Mouse (Mus musculus) G1E (cell line): ENCODE data around the gene Gm13199. TPM values are rescaled to one million over a fixed set of nuclear protein-coding genes. Genes with fewer than 3 reads are reported as not detected.

ENCODE experiments used
- ATAC-seq: 2 replicates; pipeline ENCODE4 v1.8.0; 2016; ENCODE audit warnings: mild to moderate bottlenecking; ENCODE audit not compliant: insufficient number of reproducible peaks, poor library complexity, low FRiP score, severe bottlenecking; ENCODE audit errors: extremely low read depth
- DNase-seq: peaks from one replicate; pipeline ENCODE4 v3.0.0; 2012; ENCODE audit warnings: low spot score
- H3K27me3 ChIP-seq: 2 replicates; pipeline ENCODE4 v1.6.1; 2012; ENCODE audit warnings: mild to moderate bottlenecking, low read length, inconsistent platforms; ENCODE audit not compliant: insufficient read depth
- H3K36me3 ChIP-seq: replicated peaks from 2 replicates; pipeline ENCODE3; 2012; ENCODE audit warnings: mild to moderate bottlenecking, inconsistent platforms
- H3K4me1 ChIP-seq: 2 replicates; pipeline ENCODE4 v1.6.1; 2012; ENCODE audit warnings: low read depth, low read length, inconsistent platforms, mixed read lengths; ENCODE audit not compliant: insufficient read depth
- H3K4me3 ChIP-seq: 2 replicates; pipeline ENCODE4 v1.5.1; 2012; ENCODE audit warnings: low read depth, mild to moderate bottlenecking, inconsistent platforms, low read length, moderate library complexity, mixed read lengths
- H3K9me3 ChIP-seq: replicated peaks from 2 replicates; pipeline ENCODE4 v1.6.1; 2012; ENCODE audit warnings: inconsistent platforms
- CTCF ChIP-seq: IDR thresholded peaks from 2 replicates; pipeline ENCODE4 v1.5.1; 2012; ENCODE audit warnings: low read depth, low read length, inconsistent platforms, mixed read lengths
- GATA1 ChIP-seq: IDR thresholded peaks from 2 replicates; pipeline ENCODE4 v1.6.1; 2012; ENCODE audit warnings: borderline replicate concordance, low read length, inconsistent platforms, mixed read lengths
- GATA2 ChIP-seq: IDR thresholded peaks from 2 replicates; pipeline ENCODE4 v1.6.1; 2012; ENCODE audit warnings: low read depth, low read length, inconsistent platforms, borderline replicate concordance
- POLR2AphosphoS5 ChIP-seq: IDR thresholded peaks from 2 replicates; pipeline ENCODE4 v1.6.1; 2012; ENCODE audit warnings: low read depth, low read length, inconsistent platforms; ENCODE audit not compliant: insufficient replicate concordance
- TAL1 ChIP-seq: conservative IDR thresholded peaks from 2 replicates; pipeline ENCODE4 v1.6.1; 2012; ENCODE audit warnings: low read depth, low read length, inconsistent platforms, mixed read lengths
- polyA plus RNA-seq: library from polyadenylated mRNA; stranded (reverse); fragments of >175 nt; gene quantifications from 2 replicates; pipeline ENCODE4 v1.2.3, GENCODE M21; 2012
- total RNA-seq, 2 experiments: library from RNA; stranded (forward) in 1 of 2; stranded (reverse) in 1 of 2; fragments of 200-1000 nt in 1 of 2; fragments of >200 nt in 1 of 2; fragmentation: Nextera tagmentation in 1 of 2; gene quantifications; 2 replicates each; pipeline ENCODE4 v1.2.3; 2014 to 2017

Gene Gm13199
- total and polyA plus RNA-seq, 3 experiments: 0.82 TPM; not detected in 2

GRCm38 (mm10) chr2:5824685-5825084 is 38.0 kb downstream of the Gm13199 start:
- DNase-seq (no peak), ATAC-seq (peak; percentile 22)
- H3K36me3 ChIP-seq: peaks cover 90% of the 10 kb centered on the region
- no peaks in the 10 kb centered on the region for H3K27me3 ChIP-seq
- H3K4me1 ChIP-seq: 0 out of 2 replicates have a peak, but pooled peaks cover 5% of the 10 kb centered on the region
- no peaks in the 10 kb centered on the region for H3K9me3 ChIP-seq
- no peak overlapping the region for H3K4me3 ChIP-seq
- TF ChIP-seq TAL1 (no peak), GATA1 (no peak), GATA2 (no peak)

GRCm38 (mm10) chr2:5824213-5824612 is 38.5 kb downstream of the Gm13199 start:
- Histone ChIP-seq H3K9me3 (no peaks in the 10 kb centered on the region), H3K27me3 (no peaks in the 10 kb centered on the region), H3K4me1 (0 out of 2 replicates have a peak, but pooled peaks cover 5% of the 10 kb centered on the region), H3K36me3 (peaks cover 90% of the 10 kb centered on the region), H3K4me3 (no peak overlapping the region)
- DNase-seq (no peak), ATAC-seq (no peak)
- no peak for TF ChIP-seq GATA1

GRCm38 (mm10) chr2:5822449-5822848 is 40.3 kb downstream of the Gm13199 start:
- TF ChIP-seq TAL1 (no peak), GATA2 (no peak), CTCF (no peak), POLR2AphosphoS5 (no peak), GATA1 (no peak)
- Histone ChIP-seq H3K9me3 (no peaks in the 10 kb centered on the region), H3K4me3 (no peak overlapping the region), H3K4me1 (0 out of 2 replicates have a peak, but pooled peaks cover 5% of the 10 kb centered on the region), H3K27me3 (no peaks in the 10 kb centered on the region), H3K36me3 (peaks cover 94% of the 10 kb centered on the region)
- DNase-seq (no peak), ATAC-seq (no peak)

- no peaks in the 10 kb centered on the region for H3K27me3 ChIP-seq
- H3K36me3 ChIP-seq: peaks cover 93% of the 10 kb centered on the region
- no peak overlapping the region for H3K4me3 ChIP-seq
- DNase-seq (no peak), ATAC-seq (no peak)
- H3K4me1 ChIP-seq: 0 out of 2 replicates have a peak, but pooled peaks cover 5% of the 10 kb centered on the region
- TF ChIP-seq CTCF (no peak), GATA2 (no peak), POLR2AphosphoS5 (no peak), TAL1 (no peak), GATA1 (no peak)
- H3K9me3 ChIP-seq: no peaks in the 10 kb centered on the region
These were observed 41.5 kb downstream of the Gm13199 start for GRCm38 (mm10) chr2:5821264-5821663.

Other genes starting within 250 kb of the Gm13199 start
- gene Camk1d, start 148.4 kb downstream of the Gm13199 start, total RNA-seq (2014; fragmentation: Nextera tagmentation): 6.8 TPM in 2 replicates
- 10.8 and 15.5 TPM in 2 replicates for gene Camk1d, start 148.4 kb downstream of the Gm13199 start, total RNA-seq (2017)
- 2.6 and 2.8 TPM in 2 replicates for gene Camk1d, start 148.4 kb downstream of the Gm13199 start, polyA plus RNA-seq
- 72.1 and 118 TPM in 2 replicates for gene Nudt5, start 17.9 kb downstream of the Gm13199 start, total RNA-seq (2014; fragmentation: Nextera tagmentation)
- 91.0 and 104 TPM in 2 replicates for gene Nudt5, start 17.9 kb downstream of the Gm13199 start, total RNA-seq (2017)
- 7.9 and 20.7 TPM in 2 replicates for gene Nudt5, start 17.9 kb downstream of the Gm13199 start, polyA plus RNA-seq
- gene Cdc123, start 17.8 kb downstream of the Gm13199 start, total RNA-seq (2014; fragmentation: Nextera tagmentation): 136 and 171 TPM in 2 replicates
- 153 and 190 TPM in 2 replicates for gene Cdc123, start 17.8 kb downstream of the Gm13199 start, total RNA-seq (2017)
- 97.6 and 102 TPM in 2 replicates for gene Cdc123, start 17.8 kb downstream of the Gm13199 start, polyA plus RNA-seq
- gene Sec61a2, start 32.5 kb upstream of the Gm13199 start, total RNA-seq (2014; fragmentation: Nextera tagmentation): 116 and 120 TPM in 2 replicates
- gene Sec61a2, start 32.5 kb upstream of the Gm13199 start, total RNA-seq (2017): 36.4 and 46.5 TPM in 2 replicates
- gene Sec61a2, start 32.5 kb upstream of the Gm13199 start, polyA plus RNA-seq: 2.5 and 2.9 TPM in 2 replicates
- not detected in 2 replicates for gene Dhtkd1, start 79.9 kb upstream of the Gm13199 start, total RNA-seq (2014; fragmentation: Nextera tagmentation)
- 0.11 TPM in 1 of 2 replicates, not detected in the other for gene Dhtkd1, start 79.9 kb upstream of the Gm13199 start, total RNA-seq (2017)
- 0.02 TPM in 1 of 2 replicates, not detected in the other for gene Dhtkd1, start 79.9 kb upstream of the Gm13199 start, polyA plus RNA-seq
- 46.0 and 48.8 TPM in 2 replicates for gene Upf2, start 88.5 kb upstream of the Gm13199 start, total RNA-seq (2014; fragmentation: Nextera tagmentation)
- 22.0 and 27.9 TPM in 2 replicates for gene Upf2, start 88.5 kb upstream of the Gm13199 start, total RNA-seq (2017)
- gene Upf2, start 88.5 kb upstream of the Gm13199 start, polyA plus RNA-seq: 4.7 and 6.2 TPM in 2 replicates